Mouse (Mus musculus) adrenal gland, adult 10 weeks (tissue): ENCODE data around the gene Nudt16. TPM values are rescaled to one million over a fixed set of nuclear protein-coding genes. Genes with fewer than 3 reads are reported as not detected.

Experiments used
- polyA plus RNA-seq: library from polyadenylated mRNA; stranded (reverse); fragments of 350-450 nt; fragmentation: Illumina TruSeq; extraction: RNeasy Lipid Tissue Mini Kit (QIAGEN cat#74804); gene quantifications from one replicate; pipeline ENCODE4 v1.2.3, GENCODE M21; 2014; ENCODE audit warnings: low read depth, low replicate concordance

The Nudt16 gene
- polyA plus RNA-seq = 18.7 TPM

DNA sequence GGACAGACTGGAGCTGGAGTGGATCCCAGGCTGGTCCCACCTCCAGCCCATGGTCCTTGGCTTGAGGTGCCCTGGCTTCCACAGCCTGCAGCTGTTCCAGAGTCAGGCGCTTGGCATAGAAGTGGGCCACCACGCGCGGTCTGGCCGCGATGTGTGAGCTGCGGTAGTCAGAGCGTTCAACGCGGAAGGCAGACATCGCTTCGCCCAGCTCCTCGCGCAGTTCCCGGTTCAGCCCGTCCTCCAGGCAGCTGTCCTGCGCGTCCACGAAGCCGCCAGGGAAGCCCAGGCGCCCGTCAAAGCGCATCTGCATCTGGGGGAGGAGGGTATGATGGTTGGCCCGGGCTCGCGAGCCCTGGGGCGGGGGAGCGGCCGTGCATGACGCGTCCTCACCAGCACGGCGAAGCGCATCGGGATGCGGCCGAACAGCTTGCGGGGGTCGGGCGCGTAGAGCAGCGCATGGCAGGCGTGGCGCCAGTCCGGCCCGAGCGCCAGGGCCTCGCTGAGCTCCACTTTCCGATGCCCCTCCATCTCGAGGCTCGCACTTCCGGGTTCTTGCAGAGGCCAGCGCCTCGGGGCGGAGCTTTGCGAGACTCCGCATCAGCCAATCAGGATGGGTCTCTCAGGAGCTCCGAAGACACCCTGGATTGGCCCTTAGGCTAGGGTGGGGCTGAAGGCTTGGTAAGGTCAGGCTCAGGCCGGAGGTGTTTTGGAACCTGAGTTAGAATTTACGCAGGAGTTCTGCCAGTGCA, at the start of gene Nudt16:
Gene Nudt16 (minus strand): TSS at position 572 of the 749 bp plus-strand sequence.

DNA sequence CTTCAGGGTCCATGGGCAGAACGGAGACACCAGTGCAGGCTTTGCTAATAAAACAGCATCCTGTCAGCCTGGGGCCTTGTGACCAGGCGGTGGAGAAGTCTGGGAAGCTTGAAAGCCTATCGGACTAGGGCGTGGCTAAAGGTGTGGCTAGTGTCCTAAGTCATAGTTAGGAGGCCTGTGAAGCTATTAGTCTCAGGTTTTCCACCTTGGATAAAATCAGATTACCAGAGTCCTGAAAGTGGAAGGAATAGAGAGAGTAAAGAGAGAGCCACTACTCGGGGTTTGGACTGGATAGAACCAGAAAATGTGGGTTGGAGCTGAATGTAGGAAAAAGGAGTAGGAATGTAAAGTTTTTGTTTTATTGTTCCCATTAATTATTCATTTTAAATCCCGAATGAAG, 13.4 kb upstream of the Nudt16 start, which contains the start of gene 1700080E11Rik:
Gene 1700080E11Rik (minus strand): TSS at position 101 of the 400 bp plus-strand sequence.

Other genes with a start within 250 kb of the Nudt16 start
- gene Mrpl3, start 78.6 kb downstream of the Nudt16 start, polyA plus RNA-seq = 114 TPM
- not detected for gene 1700080E11Rik, start 13.3 kb upstream of the Nudt16 start, polyA plus RNA-seq